Mouse (Mus musculus) cerebellum, adult 2 months (tissue): Measurements from ENCODE around the gene Mark2. TPM values are rescaled to one million over a fixed set of nuclear protein-coding genes. Genes with fewer than 3 reads are reported as not detected.
A peak's percentile ranks its signal among the peaks of the same experiment; 100 is the strongest.

ENCODE experiments used
- DNase-seq, 2 experiments: peaks; one replicate each; pipeline ENCODE4 v3.0.0; 2021
- H3K27ac ChIP-seq: fragments of 200-500 bp; 2 replicates; pipeline ENCODE4 v1.5.1; 2012; ENCODE audit warnings: low read length, control low read depth, inconsistent platforms; ENCODE audit not compliant: insufficient read depth
- H3K27me3 ChIP-seq: fragments of 200-500 bp; 2 replicates; pipeline ENCODE4 v1.6.1; 2012; ENCODE audit warnings: inconsistent platforms, mild to moderate bottlenecking, low read length, moderate library complexity; ENCODE audit not compliant: control insufficient read depth, insufficient read depth
- H3K4me1 ChIP-seq: fragments of 200-500 bp; 2 replicates; pipeline ENCODE4 v1.6.1; 2011; ENCODE audit warnings: low read length; ENCODE audit not compliant: control insufficient read depth, insufficient read depth
- H3K4me3 ChIP-seq: fragments of 200-500 bp; replicated peaks from 2 replicates; pipeline ENCODE3; 2011; ENCODE audit warnings: mild to moderate bottlenecking, low read depth, low read length, control low read depth; ENCODE audit not compliant: insufficient read depth
- CTCF ChIP-seq: fragments of 200-500 bp; IDR thresholded peaks from 2 replicates; pipeline ENCODE4 v1.5.1; 2011; ENCODE audit warnings: low read depth, mild to moderate bottlenecking, control low read depth, low read length, moderate library complexity, borderline replicate concordance; ENCODE audit not compliant: insufficient read depth
- POLR2A ChIP-seq: fragments of 200-500 bp; IDR thresholded peaks from 2 replicates; pipeline ENCODE4 v1.6.1; 2011; ENCODE audit warnings: low read length, control low read depth, borderline replicate concordance; ENCODE audit not compliant: insufficient read depth
- WGBS: fragments of 180-500 bp; shearing (Covaris S2); methylation state at CpG from one replicate; pipeline ENCODE4 v1.1.7; 2018; 5-methylcytosine and 5-hydroxymethylcytosine counted together
- polyA plus RNA-seq: library from polyadenylated mRNA; depleted of rRNA; stranded (reverse); fragments of >200 nt; gene quantifications from 2 replicates; pipeline ENCODE4 v1.2.3, GENCODE M21; 2012

Mark2 gene
- polyA plus RNA-seq, 1 experiment: 76.2 TPM

GRCm38 (mm10) chr19:7286563-7287315 is 54.9 kb downstream of the Mark2 start:
- no peak for TF ChIP-seq CTCF
- no peak for TF ChIP-seq POLR2A
- WGBS: 76% methylated on average over 12 of the region's 12 CpGs
- H3K4me1 ChIP-seq: peaks cover 5% of the 10 kb centered on the region
- H3K27ac ChIP-seq: no peak overlapping the region
- no peak overlapping the region for H3K4me3 ChIP-seq
- H3K27me3 ChIP-seq: no peaks in the 10 kb centered on the region
- DNase-seq: no peak

- H3K27me3 ChIP-seq: no peaks in the 10 kb centered on the region
- H3K4me3 ChIP-seq: no peak overlapping the region
- WGBS: 79% methylated on average over 18 of the region's 18 CpGs
- TF ChIP-seq POLR2A (no peak), CTCF (no peak)
- peaks cover 19% of the 10 kb centered on the region for H3K4me1 ChIP-seq
- no peak overlapping the region for H3K27ac ChIP-seq
- no peak for DNase-seq
Measured at GRCm38 (mm10) chr19:7280557-7281330, 60.9 kb downstream of the Mark2 start.

GRCm38 (mm10) chr19:7279114-7279513 is 62.5 kb downstream of the Mark2 start:
- TF ChIP-seq POLR2A: no peak
- peak; percentile 41; the same call in 1 of the 2 replicates for TF ChIP-seq CTCF
- Histone ChIP-seq H3K27ac (no peak overlapping the region), H3K4me3 (no peak overlapping the region), H3K4me1 (peaks cover 34% of the 10 kb centered on the region), H3K27me3 (no peaks in the 10 kb centered on the region)
- DNase-seq: peak in 1 of 2 experiments; percentile 33
- WGBS: 54% methylated on average over 6 of the region's 6 CpGs

- H3K4me1 ChIP-seq: peaks cover 35% of the 10 kb centered on the region
- no peak for DNase-seq
- TF ChIP-seq POLR2A (no peak), CTCF (no peak)
- no peaks in the 10 kb centered on the region for H3K27me3 ChIP-seq
- 31% methylated on average over 6 of the region's 6 CpGs for WGBS
- no peak overlapping the region for H3K27ac ChIP-seq
- H3K4me3 ChIP-seq: no peak overlapping the region
Measured at GRCm38 (mm10) chr19:7278200-7278906, 63.3 kb downstream of the Mark2 start.

GRCm38 (mm10) chr19:7276796-7277195 is 64.9 kb downstream of the Mark2 start:
- Histone ChIP-seq H3K4me1 (peaks cover 35% of the 10 kb centered on the region), H3K27ac (no peak overlapping the region), H3K27me3 (no peaks in the 10 kb centered on the region), H3K4me3 (no peak overlapping the region)
- WGBS: 52% methylated on average over 7 of the region's 7 CpGs
- DNase-seq: no peak
- TF ChIP-seq POLR2A (no peak), CTCF (no peak)

GRCm38 (mm10) chr19:7276053-7276659 is 65.5 kb downstream of the Mark2 start:
- Histone ChIP-seq H3K27ac (no peak overlapping the region), H3K4me1 (peaks cover 38% of the 10 kb centered on the region), H3K27me3 (no peaks in the 10 kb centered on the region), H3K4me3 (no peak overlapping the region)
- peak in 1 of 2 experiments; percentile 35 for DNase-seq
- WGBS: 31% methylated on average over 7 of the region's 7 CpGs
- no peak for TF ChIP-seq CTCF
- no peak for TF ChIP-seq POLR2A

GRCm38 (mm10) chr19:7275131-7275789 is 66.4 kb downstream of the Mark2 start:
- no peaks in the 10 kb centered on the region for H3K27me3 ChIP-seq
- TF ChIP-seq CTCF (no peak), POLR2A (no peak)
- peak overlapping the region; percentile 43; the same call in 1 of the 2 replicates for H3K27ac ChIP-seq
- DNase-seq: peak; percentile 50 to 58
- H3K4me3 ChIP-seq: no peak overlapping the region
- H3K4me1 ChIP-seq: peaks cover 41% of the 10 kb centered on the region
- 26% methylated on average over 7 of the region's 7 CpGs for WGBS
